Mouse (Mus musculus) megakaryocyte, embryonic 14.5 days (primary cell): ENCODE data around the gene Stra8.

ENCODE experiments used
- FLI1 ChIP-seq: IDR thresholded peaks from 2 replicates; pipeline ENCODE4 v1.6.1; 2012; ENCODE audit warnings: low read length, inconsistent platforms, mixed read lengths
- GATA1 ChIP-seq: IDR thresholded peaks from 3 replicates; pipeline ENCODE4 v1.6.1; 2012; ENCODE audit warnings: mixed read lengths, low read length, inconsistent platforms, borderline replicate concordance

DNA sequence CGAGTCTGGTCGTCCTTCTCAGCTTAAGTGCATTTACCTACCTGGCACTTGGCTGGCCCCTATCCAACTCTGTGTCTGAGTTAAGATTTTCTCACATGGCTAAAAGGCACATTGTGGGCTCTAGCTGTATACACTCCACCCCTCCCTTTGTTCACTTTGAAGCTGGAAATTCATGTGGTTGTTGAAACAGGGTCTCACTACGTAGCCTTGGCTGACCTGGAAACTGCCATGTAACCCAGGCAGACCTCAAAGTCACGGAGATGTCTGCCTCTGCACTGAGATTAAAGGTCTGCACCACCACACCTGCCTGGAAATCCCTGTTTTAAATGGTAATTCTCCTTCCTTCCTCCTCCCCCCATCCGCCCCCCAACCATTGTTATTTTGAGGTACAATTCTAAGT, 23.5 kb downstream of the Stra8 start:
- TF ChIP-seq GATA1 (no peak), FLI1 (no peak)
